ENCODE assay signal across 9 mouse cellular contexts in genomic region chr6:50776236-50776832, GRCm38 (mm10).
DNase-seq lines count a peak whose midpoint lies in the region; ATAC-seq and TF ChIP-seq lines count a peak whose summit lies in the region.
"Had no signal": no experiment of that assay in that cellular context is flagged by ENCODE, and none has a peak within 500 bp of the region (broad histone marks: within the 10 kb centered on the region; RNA-seq: fewer than 3 reads in every experiment).

No protein-coding gene starts in this region.

- H3K4me2 ChIP-seq in forebrain, postnatal 0 days (ENCODE audit: low read depth): peak overlapping the region; percentile 6; the same call in 1 of the 2 replicates
- peak overlapping the region; percentile 34 for H3K4me2 ChIP-seq in midbrain, embryonic 12.5 days (replicated peaks)

- no peaks in the 10 kb centered on the region for H3K36me3 ChIP-seq in forebrain, postnatal 0 days (ENCODE audit: insufficient read depth)
- H3K36me3 ChIP-seq in midbrain, embryonic 12.5 days: no peaks in the 10 kb centered on the region

- WGBS in forebrain, postnatal 0 days: 15% methylated on average over 11 of the region's 11 CpGs
- 27% methylated on average over 11 of the region's 11 CpGs for WGBS in midbrain, embryonic 12.5 days

- no peak for TF ChIP-seq CTCF in cortical plate, adult 2 months (IDR thresholded peaks at IDR 0.05; ENCODE audit: extremely low read depth, insufficient read depth, low read length)
- no peak for TF ChIP-seq CTCF in forebrain, postnatal 0 days (IDR thresholded peaks at IDR 0.05; ENCODE audit: low read depth)

- peak; percentile 49 for DNase-seq in embryo, embryonic 10.5 days (ENCODE audit: low spot score)
- no peak for DNase-seq in embryo, embryonic 10 days (ENCODE audit: low spot score)
- peak; percentile 37 for DNase-seq in forebrain, postnatal 0 days
- DNase-seq in right cerebral cortex, postnatal 4 days: no peak
- no peak for DNase-seq in spleen, postnatal 14 days (ENCODE audit: low spot score in 2 of 2)
- DNase-seq in thymus, adult 18-20 months: no peak

- peak overlapping the region; percentile 15 for H3K9ac ChIP-seq in forebrain, postnatal 0 days
- H3K9ac ChIP-seq in midbrain, embryonic 12.5 days (replicated peaks): no peak overlapping the region; the same call in 1 of the 2 replicates

- peaks cover 6% of the 10 kb centered on the region for H3K4me1 ChIP-seq in cortical plate, adult 2 months (ENCODE audit: control insufficient read depth, insufficient read depth, low read length)
- peaks cover 28% of the 10 kb centered on the region for H3K4me1 ChIP-seq in forebrain, postnatal 0 days (ENCODE audit: insufficient read depth)
- H3K4me1 ChIP-seq in midbrain, embryonic 12.5 days: peaks cover 37% of the 10 kb centered on the region

- no peaks in the 10 kb centered on the region for H3K9me3 ChIP-seq in forebrain, postnatal 0 days (ENCODE audit: low read length)
- no peaks in the 10 kb centered on the region for H3K9me3 ChIP-seq in midbrain, embryonic 12.5 days

- no peak for TF ChIP-seq POLR2A in cortical plate, adult 2 months (IDR thresholded peaks at IDR 0.05; ENCODE audit: extremely low read depth, insufficient read depth, low read length)

- no peaks in the 10 kb centered on the region for H3K27me3 ChIP-seq in forebrain, postnatal 0 days (ENCODE audit: insufficient read depth, low read length)
- H3K27me3 ChIP-seq in midbrain, embryonic 12.5 days: no peaks in the 10 kb centered on the region

- no peak overlapping the region for H3K4me3 ChIP-seq in cortical plate, adult 2 months (ENCODE audit: insufficient read depth, low read length)
- H3K4me3 ChIP-seq in forebrain, postnatal 0 days (ENCODE audit: low read depth, low read length): no peak overlapping the region
- H3K4me3 ChIP-seq in midbrain, embryonic 12.5 days: no peak overlapping the region

- no peak; the same call in 1 of the 2 replicates for ATAC-seq in forebrain, postnatal 0 days
- peak; percentile 44; the same call in 1 of the 2 replicates for ATAC-seq in midbrain, embryonic 12.5 days (ENCODE audit: low FRiP score, low read depth)

- H3K27ac ChIP-seq in cortical plate, adult 2 months (ENCODE audit: insufficient read depth, low read length): peak overlapping the region; percentile 20
- H3K27ac ChIP-seq in forebrain, postnatal 0 days (ENCODE audit: low read depth, low read length): peak overlapping the region; percentile 87
- H3K27ac ChIP-seq in midbrain, embryonic 12.5 days (replicated peaks): peak overlapping the region; percentile 97
- H3K27ac ChIP-seq: kidney, postnatal 0 days had no signal

Comparison
In these comparisons a context has a peak if more than half of its experiments do, and no peak if none do; other contexts are left out.
1. DNase-seq: peak in embryo, embryonic 10.5 days (single experiment) and forebrain, postnatal 0 days (single experiment); none in embryo, embryonic 10 days (single experiment), right cerebral cortex, postnatal 4 days (single experiment), spleen, postnatal 14 days (0 of 2) and thymus, adult 18-20 months (0 of 2).
2. H3K27ac ChIP-seq: peak in every context shown above with its lines; median percentile 97 in midbrain, embryonic 12.5 days; 87 in forebrain, postnatal 0 days; 20 in cortical plate, adult 2 months.